Mouse (Mus musculus) liver, postnatal 0 days (tissue): ENCODE data around the gene Urad. TPM values are rescaled to one million over a fixed set of nuclear protein-coding genes. Genes with fewer than 3 reads are reported as not detected.
A peak's percentile ranks its signal among the peaks of the same experiment; 100 is the strongest.

ENCODE experiments used
- ATAC-seq: fragments of 200-750 bp; cut with Nextera tagmentation; 2 replicates; pipeline ENCODE4 v1.8.0; 2017; ENCODE audit warnings: mild to moderate bottlenecking, moderate library complexity
- DNase-seq: peaks from one replicate; pipeline ENCODE4 v3.0.0-alpha.2; 2016
- H3K27ac ChIP-seq: fragments of 300-500 bp; sonication (generic); 2 replicates; pipeline ENCODE4 v1.5.1; 2014; ENCODE audit warnings: antibody characterized with exemption, moderate library complexity, mild to moderate bottlenecking, low read depth
- H3K27me3 ChIP-seq: fragments of 300-500 bp; sonication (generic); 2 replicates; pipeline ENCODE4 v1.6.1; 2014; ENCODE audit warnings: low read length, control low read depth, mixed read lengths; ENCODE audit not compliant: insufficient read depth
- H3K36me3 ChIP-seq: fragments of 300-500 bp; sonication (generic); replicated peaks from 2 replicates; pipeline ENCODE4 v1.6.1; 2014; ENCODE audit warnings: mild to moderate bottlenecking, control low read depth, low read length, moderate library complexity, mixed read lengths; ENCODE audit not compliant: insufficient read depth
- H3K4me1 ChIP-seq: fragments of 300-500 bp; sonication (generic); 2 replicates; pipeline ENCODE4 v1.6.1; 2014; ENCODE audit warnings: antibody characterized with exemption, mild to moderate bottlenecking, control low read depth; ENCODE audit not compliant: insufficient read depth
- H3K4me2 ChIP-seq: fragments of 300-500 bp; sonication (generic); 2 replicates; pipeline ENCODE4 v1.6.1; 2014; ENCODE audit warnings: low read depth, mild to moderate bottlenecking, low read length, moderate library complexity, mixed read lengths
- H3K4me3 ChIP-seq: fragments of 300-500 bp; sonication (generic); 2 replicates; pipeline ENCODE4 v1.5.1; 2014; ENCODE audit warnings: low read depth, low read length
- H3K9ac ChIP-seq: fragments of 300-500 bp; sonication (generic); replicated peaks from 2 replicates; pipeline ENCODE4 v1.6.1; 2014; ENCODE audit warnings: mild to moderate bottlenecking, moderate library complexity
- H3K9me3 ChIP-seq: fragments of 300-500 bp; sonication (generic); 2 replicates; pipeline ENCODE4 v1.6.1; 2016; ENCODE audit warnings: mild to moderate bottlenecking, control low read depth, low read length, mixed read lengths
- CTCF ChIP-seq: sonication (generic); IDR thresholded peaks from 2 replicates; pipeline ENCODE4 v1.5.1; 2016; ENCODE audit warnings: antibody characterized with exemption, low read depth
- EP300 ChIP-seq: IDR thresholded peaks from 2 replicates; pipeline ENCODE4 v1.6.1; 2016; ENCODE audit warnings: antibody characterized with exemption, low read depth, mild to moderate bottlenecking
- WGBS: fragments of 180-500 bp; shearing (Covaris S2); extraction: QIAGEN DNeasy Blood & Tissue Kit; methylation state at CpG from one replicate; pipeline ENCODE4 v1.1.7; 2014; ENCODE audit not compliant: insufficient replicate concordance; 5-methylcytosine and 5-hydroxymethylcytosine counted together
- polyA plus RNA-seq: library from polyadenylated mRNA; unstranded; fragments of >200 nt; fragmentation: Nextera tagmentation; extraction: Ambion mirVana; gene quantifications from 2 replicates; pipeline ENCODE4 v1.2.1, GENCODE M21; 2015

Urad gene
- polyA plus RNA-seq = 35.9 and 38.6 TPM in 2 replicates

DNA sequence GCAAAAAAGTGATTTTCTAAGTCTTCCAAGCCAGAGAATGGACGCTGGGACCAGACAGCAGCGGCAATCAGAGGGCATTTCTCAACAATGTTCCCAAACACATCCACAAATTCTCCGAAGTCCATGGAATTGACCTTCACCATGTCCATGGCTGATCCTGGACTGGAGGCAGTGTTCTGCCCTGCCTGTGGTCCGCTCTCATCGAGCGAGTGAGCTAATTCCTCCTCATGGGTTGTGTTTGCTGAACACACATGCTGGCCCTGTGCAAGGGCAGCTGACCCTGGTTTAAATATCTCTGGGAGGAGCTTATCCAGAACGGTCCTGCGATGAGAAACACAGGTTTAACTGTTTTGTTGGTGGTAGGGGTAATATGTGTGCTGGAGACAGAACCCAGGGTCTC, at the start of gene Urad:
Gene Urad (minus strand): TSS at position 258 of the 400 bp plus-strand sequence.
- TF ChIP-seq EP300 = peak; percentile 23; the same call in 1 of the 2 replicates
- no peak for TF ChIP-seq CTCF
- ATAC-seq (peak; percentile 90), DNase-seq (peak; percentile 69)
- Histone ChIP-seq H3K4me2 (peak within 1 kb of the TSS; percentile 62), H3K4me3 (peak within 1 kb of the TSS; percentile 43), H3K9ac (peak within 1 kb of the TSS; percentile 13), H3K36me3 (no peaks in the 10 kb centered on the region), H3K27ac (peak within 1 kb of the TSS; percentile 81), H3K9me3 (no peaks in the 10 kb centered on the region), H3K27me3 (0 out of 2 replicates have a peak, but pooled peaks cover 4% of the 10 kb centered on the region), H3K4me1 (no peaks in the 10 kb centered on the region)
- 64% methylated on average over 8 of the region's 8 CpGs for WGBS

DNA sequence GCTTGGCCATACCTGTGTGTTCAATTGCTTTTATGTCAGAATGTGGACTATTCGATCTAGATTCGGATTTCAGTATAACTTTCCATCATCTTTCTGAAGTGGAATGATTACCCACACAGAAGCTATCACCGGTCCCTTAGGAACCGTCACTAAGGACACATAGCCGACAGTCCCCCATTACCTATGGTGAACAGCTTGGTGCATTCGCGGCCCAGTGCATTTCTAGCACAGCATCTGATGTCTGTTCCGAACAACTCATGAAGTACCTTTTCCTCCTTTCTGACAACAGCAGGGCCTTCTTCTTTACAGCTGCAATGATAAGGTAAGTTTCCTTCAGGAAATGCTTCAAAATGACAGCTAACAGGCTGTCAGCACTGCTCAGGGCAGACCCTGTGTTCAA, 48.0 kb upstream of the Urad start:
- Histone ChIP-seq H3K4me1 (no peaks in the 10 kb centered on the region), H3K9me3 (no peaks in the 10 kb centered on the region), H3K9ac (no peak overlapping the region), H3K27ac (no peak overlapping the region), H3K27me3 (no peaks in the 10 kb centered on the region), H3K4me3 (no peak overlapping the region), H3K36me3 (no peaks in the 10 kb centered on the region), H3K4me2 (no peak overlapping the region)
- no peak for DNase-seq
- TF ChIP-seq EP300 (no peak), CTCF (no peak)
- no peak for ATAC-seq
- WGBS = 80% methylated on average over 8 of the region's 8 CpGs

- Histone ChIP-seq H3K4me1 (no peaks in the 10 kb centered on the region), H3K4me3 (no peak overlapping the region), H3K27me3 (no peaks in the 10 kb centered on the region), H3K9me3 (no peaks in the 10 kb centered on the region), H3K9ac (no peak overlapping the region), H3K4me2 (no peak overlapping the region), H3K27ac (no peak overlapping the region), H3K36me3 (no peaks in the 10 kb centered on the region)
- ATAC-seq = no peak
- no peak for DNase-seq
- 89% methylated on average over 6 of the region's 6 CpGs for WGBS
- TF ChIP-seq CTCF (no peak), EP300 (no peak)
These were observed 46.0 kb upstream of the Urad start for GRCm38 (mm10) chr5:147368221-147368620.

- no peak overlapping the region for H3K9ac ChIP-seq
- no peaks in the 10 kb centered on the region for H3K36me3 ChIP-seq
- ATAC-seq = no peak
- H3K9me3 ChIP-seq = no peaks in the 10 kb centered on the region
- no peak for DNase-seq
- WGBS = 29% methylated on average over 16 of the region's 16 CpGs
- H3K27me3 ChIP-seq = no peaks in the 10 kb centered on the region
- no peaks in the 10 kb centered on the region for H3K4me1 ChIP-seq
- no peak overlapping the region for H3K4me3 ChIP-seq
- TF ChIP-seq CTCF (no peak), EP300 (no peak)
- no peak overlapping the region for H3K27ac ChIP-seq
- peak overlapping the region; percentile 26; the same call in 1 of the 2 replicates for H3K4me2 ChIP-seq
These were observed 43.9 kb upstream of the Urad start for GRCm38 (mm10) chr5:147365995-147366765.

GRCm38 (mm10) chr5:147363054-147363453, 40.8 kb upstream of the Urad start:
- Histone ChIP-seq H3K36me3 (no peaks in the 10 kb centered on the region), H3K27ac (peak overlapping the region; percentile 68), H3K4me3 (no peak overlapping the region), H3K9ac (no peak overlapping the region), H3K4me1 (no peaks in the 10 kb centered on the region), H3K9me3 (no peaks in the 10 kb centered on the region), H3K27me3 (no peaks in the 10 kb centered on the region), H3K4me2 (peak overlapping the region; percentile 38)
- peak; percentile 40; the same call in 1 of the 2 replicates for ATAC-seq
- peak; percentile 48 for DNase-seq
- TF ChIP-seq CTCF = no peak
- no peak for TF ChIP-seq EP300
- 34% methylated on average over 12 of the region's 12 CpGs for WGBS

DNA sequence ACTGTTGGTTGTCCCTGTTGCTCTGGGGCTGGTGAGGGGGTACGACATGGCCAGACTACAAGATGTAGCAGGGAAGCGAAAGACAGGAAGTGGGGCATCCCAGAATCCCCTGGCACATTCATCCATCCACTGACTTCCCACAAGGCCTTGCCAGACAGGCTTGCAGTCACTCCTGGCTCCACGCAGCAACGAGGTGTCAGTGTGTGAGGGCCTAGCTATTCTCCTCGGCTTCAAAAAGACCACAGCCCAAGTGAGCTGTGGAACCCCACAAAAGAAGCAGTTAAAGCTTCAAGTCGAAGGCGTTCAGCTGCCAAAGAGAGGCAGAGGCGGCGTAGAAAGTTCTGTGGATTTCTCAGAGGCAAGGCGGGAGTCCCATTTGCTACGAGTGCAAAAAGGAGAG, 36.2 kb upstream of the Urad start:
- no peaks in the 10 kb centered on the region for H3K4me1 ChIP-seq
- H3K4me2 ChIP-seq = no peak overlapping the region
- 86% methylated on average over 11 of the region's 11 CpGs for whole genome bisulfite sequencing
- H3K9me3 ChIP-seq = no peaks in the 10 kb centered on the region
- H3K27ac ChIP-seq = no peak overlapping the region
- H3K36me3 ChIP-seq = no peaks in the 10 kb centered on the region
- ATAC-seq = no peak
- no peak for DNase-seq
- no peak overlapping the region for H3K9ac ChIP-seq
- no peak overlapping the region for H3K4me3 ChIP-seq
- no peak for TF ChIP-seq CTCF
- no peak for TF ChIP-seq EP300
- no peaks in the 10 kb centered on the region for H3K27me3 ChIP-seq
